Mouse (Mus musculus) ES-Bruce4 (cell line): ENCODE data around the gene Kprp. TPM values are rescaled to one million over a fixed set of nuclear protein-coding genes. Genes with fewer than 3 reads are reported as not detected.

Experiments
- H3K27ac ChIP-seq: 2 replicates; pipeline ENCODE4 v1.5.1; 2012; ENCODE audit warnings: low read length, inconsistent platforms; ENCODE audit not compliant: insufficient read depth
- H3K27me3 ChIP-seq: 2 replicates; pipeline ENCODE4 v1.6.1; 2012; ENCODE audit warnings: mild to moderate bottlenecking, low read length, inconsistent platforms; ENCODE audit not compliant: control insufficient read depth, poor library complexity, insufficient read depth, severe bottlenecking
- H3K36me3 ChIP-seq: 2 replicates; pipeline ENCODE4 v1.6.1; 2012; ENCODE audit warnings: inconsistent platforms, mild to moderate bottlenecking, low read length, moderate library complexity; ENCODE audit not compliant: control insufficient read depth, poor library complexity, insufficient read depth, severe bottlenecking
- H3K4me1 ChIP-seq: one replicate; pipeline ENCODE4 v1.8.1; 2011; ENCODE audit warnings: low read length; ENCODE audit not compliant: control insufficient read depth, insufficient read depth
- H3K4me3 ChIP-seq: 2 replicates; pipeline ENCODE4 v1.5.1; 2011; ENCODE audit warnings: low read depth, mild to moderate bottlenecking, low read length
- H3K9ac ChIP-seq: 2 replicates; pipeline ENCODE4 v1.6.1; 2012; ENCODE audit warnings: low read depth, mild to moderate bottlenecking, inconsistent platforms; ENCODE audit not compliant: poor library complexity, severe bottlenecking
- H3K9me3 ChIP-seq: replicated peaks from 2 replicates; pipeline ENCODE4 v1.6.1; 2012; ENCODE audit warnings: mild to moderate bottlenecking, low read length, inconsistent platforms; ENCODE audit not compliant: control insufficient read depth, poor library complexity, insufficient read depth, severe bottlenecking
- CTCF ChIP-seq: IDR thresholded peaks from one replicate; pipeline ENCODE4 v1.8.1; 2011; ENCODE audit warnings: low read depth, low read length
- EP300 ChIP-seq: IDR thresholded peaks from 2 replicates; pipeline ENCODE4 v1.6.1; 2011; ENCODE audit warnings: low read depth, low read length; ENCODE audit not compliant: insufficient read depth
- POLR2A ChIP-seq: IDR thresholded peaks from one replicate; pipeline ENCODE4 v1.8.1; 2011; ENCODE audit warnings: low read length; ENCODE audit not compliant: insufficient read depth
- polyA plus RNA-seq: library from polyadenylated mRNA; stranded (reverse); fragments of >200 nt; gene quantifications from 2 replicates; pipeline ENCODE4 v1.2.4, GENCODE M21; 2011; ENCODE audit warnings: low read depth; ENCODE audit not compliant: missing spikeins, insufficient read depth, insufficient read length

Kprp gene
- polyA plus RNA-seq, 1 experiment, result not detected

DNA sequence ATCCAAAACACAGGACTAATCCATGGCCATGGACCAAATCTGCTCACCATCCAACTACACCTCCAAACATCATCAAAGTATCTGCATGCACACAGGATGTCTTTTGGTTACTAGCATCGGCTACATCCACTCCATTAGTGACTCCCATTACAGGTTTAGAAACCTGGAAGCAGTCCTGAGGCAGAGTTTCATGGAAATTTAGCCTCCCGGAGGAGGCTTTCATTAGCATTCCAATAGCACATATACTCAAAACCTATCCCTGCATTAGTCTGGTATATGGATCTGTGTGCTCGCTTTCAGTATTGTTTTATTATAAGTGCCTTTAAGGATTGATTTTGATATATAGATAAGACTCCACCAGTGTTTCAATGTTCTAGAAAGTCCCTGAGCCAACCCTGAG is 11.5 kb downstream of the Kprp start:
- no peak overlapping the region for H3K4me3 ChIP-seq
- H3K4me1 ChIP-seq, result no peaks in the 10 kb centered on the region
- peak overlapping the region; percentile 85 for H3K27ac ChIP-seq
- no peaks in the 10 kb centered on the region for H3K36me3 ChIP-seq
- H3K9me3 ChIP-seq, result peaks cover 11% of the 10 kb centered on the region
- H3K27me3 ChIP-seq, result no peaks in the 10 kb centered on the region
- H3K9ac ChIP-seq, result no peak overlapping the region
- TF ChIP-seq EP300, result no peak
- no peak for TF ChIP-seq CTCF
- no peak for TF ChIP-seq POLR2A

DNA sequence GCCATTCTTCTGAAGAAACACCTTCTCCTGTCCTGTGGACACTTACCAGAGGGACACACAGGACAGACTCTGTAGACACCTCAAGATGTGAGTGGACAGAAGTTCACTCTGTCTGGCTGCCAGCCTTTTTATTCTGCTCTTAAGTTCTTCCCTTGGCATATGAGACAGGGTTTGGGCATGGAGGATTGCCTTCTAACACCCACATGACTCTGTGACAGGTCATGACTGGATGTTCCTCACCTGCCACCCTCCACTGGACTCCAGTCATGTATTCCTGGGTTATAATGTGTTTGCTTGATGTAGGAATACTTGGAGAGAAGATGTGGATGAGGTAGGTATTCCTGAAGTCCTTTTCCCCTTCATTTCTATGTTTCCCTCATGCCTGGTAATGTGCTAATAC is 19.3 kb downstream of the Kprp start, which contains the start of gene Lce1k:
Gene Lce1k, minus strand, starts transcription at position 101 of the 400 bp plus-strand sequence.
- no peak within 1 kb of the TSS for H3K4me3 ChIP-seq

DNA sequence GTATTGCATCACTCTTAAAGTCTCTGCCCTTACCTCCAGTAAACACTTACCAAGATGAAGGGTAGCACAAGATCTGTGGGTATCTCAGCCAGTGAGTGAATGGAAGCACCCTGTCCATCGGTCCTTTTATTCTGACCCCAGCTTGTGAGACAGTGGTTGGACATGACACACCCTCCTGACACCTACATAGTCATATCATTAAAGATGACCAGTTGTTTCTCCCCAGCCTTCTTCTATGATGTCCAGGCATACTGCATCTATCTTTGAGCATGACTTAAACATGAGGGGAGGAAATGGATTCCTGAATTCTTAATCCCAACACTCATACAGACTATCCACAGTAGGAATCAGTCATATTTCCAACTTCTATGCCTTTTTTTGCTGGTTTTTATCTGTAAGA is 36.6 kb downstream of the Kprp start, which contains the start of gene Lce1j:
Gene Lce1j, minus strand, starts transcription at position 101 of the 400 bp plus-strand sequence.
- no peaks in the 10 kb centered on the region for H3K4me1 ChIP-seq
- no peaks in the 10 kb centered on the region for H3K36me3 ChIP-seq
- H3K4me3 ChIP-seq, result no peak within 1 kb of the TSS
- no peak within 1 kb of the TSS for H3K9ac ChIP-seq
- no peaks in the 10 kb centered on the region for H3K9me3 ChIP-seq
- TF ChIP-seq EP300, result no peak
- no peak for TF ChIP-seq CTCF
- no peak for TF ChIP-seq POLR2A
- H3K27ac ChIP-seq, result no peak within 1 kb of the TSS
- no peaks in the 10 kb centered on the region for H3K27me3 ChIP-seq

More for the DNA sequence above, 19.3 kb downstream of the Kprp start, which contains the start of gene Lce1k:
- no peaks in the 10 kb centered on the region for H3K27me3 ChIP-seq
- H3K27ac ChIP-seq, result no peak within 1 kb of the TSS
- H3K9ac ChIP-seq, result no peak within 1 kb of the TSS
- TF ChIP-seq EP300 (no peak), CTCF (no peak), POLR2A (no peak)
- no peaks in the 10 kb centered on the region for H3K9me3 ChIP-seq
- H3K36me3 ChIP-seq, result no peaks in the 10 kb centered on the region
- no peaks in the 10 kb centered on the region for H3K4me1 ChIP-seq

DNA sequence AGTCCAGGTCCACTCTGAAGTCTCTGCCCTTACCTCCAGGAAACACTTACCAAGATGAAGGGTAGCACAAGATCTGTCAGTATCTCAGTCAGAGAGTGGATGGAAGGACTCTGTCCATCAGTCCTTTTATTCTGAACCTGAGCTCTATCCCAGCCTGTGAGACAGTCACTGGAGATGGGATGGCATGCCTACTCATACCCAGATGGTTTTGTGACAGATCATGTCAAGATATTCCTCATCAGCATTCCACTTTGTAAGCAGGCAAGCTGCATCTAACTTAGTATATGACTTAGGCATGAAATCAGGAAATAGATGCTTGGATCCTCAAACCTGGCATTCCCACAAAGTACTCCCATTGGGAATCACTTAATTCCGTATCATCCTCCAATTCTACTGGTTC is 48.2 kb downstream of the Kprp start, which contains the start of gene Lce1i:
Gene Lce1i, minus strand, starts transcription at position 101 of the 400 bp plus-strand sequence.
- H3K4me3 ChIP-seq, result no peak within 1 kb of the TSS
- TF ChIP-seq EP300, result no peak
- TF ChIP-seq CTCF, result no peak
- TF ChIP-seq POLR2A, result no peak
- H3K36me3 ChIP-seq, result no peaks in the 10 kb centered on the region
- H3K27me3 ChIP-seq, result no peaks in the 10 kb centered on the region
- no peaks in the 10 kb centered on the region for H3K9me3 ChIP-seq
- H3K9ac ChIP-seq, result no peak within 1 kb of the TSS
- H3K27ac ChIP-seq, result no peak within 1 kb of the TSS
- H3K4me1 ChIP-seq, result no peaks in the 10 kb centered on the region

Other genes with a start within 250 kb of the Kprp start
- gene Smcp, start 238.2 kb downstream of the Kprp start, polyA plus RNA-seq, result not detected in 2 replicates
- gene 2210017I01Rik, start 219.8 kb downstream of the Kprp start, polyA plus RNA-seq, result not detected in 2 replicates
- not detected in 2 replicates for gene Lce6a, start 205.6 kb downstream of the Kprp start, polyA plus RNA-seq
- gene Lce1a1, start 178.9 kb downstream of the Kprp start, polyA plus RNA-seq, result not detected in 2 replicates
- not detected in 2 replicates for gene Lce1b, start 170.3 kb downstream of the Kprp start, polyA plus RNA-seq
- not detected in 2 replicates for gene Lce1a2, start 156.9 kb downstream of the Kprp start, polyA plus RNA-seq
- not detected in 2 replicates for gene Lce1c, start 148.0 kb downstream of the Kprp start, polyA plus RNA-seq
- gene Lce1d, start 140.0 kb downstream of the Kprp start, polyA plus RNA-seq, result not detected in 2 replicates
- not detected in 2 replicates for gene Lce1e, start 118.2 kb downstream of the Kprp start, polyA plus RNA-seq
- gene Lce1f, start 106.9 kb downstream of the Kprp start, polyA plus RNA-seq, result not detected in 2 replicates
- not detected in 2 replicates for gene Gm38119, start 88.2 kb downstream of the Kprp start, polyA plus RNA-seq
- not detected in 2 replicates for gene Lce1g, start 74.9 kb downstream of the Kprp start, polyA plus RNA-seq
- gene Lce1h, start 62.2 kb downstream of the Kprp start, polyA plus RNA-seq, result not detected in 2 replicates
- gene Lce1i, start 48.3 kb downstream of the Kprp start, polyA plus RNA-seq, result not detected in 2 replicates
- gene Lce1j, start 36.7 kb downstream of the Kprp start, polyA plus RNA-seq, result not detected in 2 replicates
- gene Lce1k, start 19.4 kb downstream of the Kprp start, polyA plus RNA-seq, result not detected in 2 replicates
- not detected in 2 replicates for gene Lce1l, start 24.0 kb upstream of the Kprp start, polyA plus RNA-seq
- gene 2310050C09Rik, start 43.0 kb upstream of the Kprp start, polyA plus RNA-seq, result not detected in 2 replicates
- not detected in 2 replicates for gene Lce3a, start 99.0 kb upstream of the Kprp start, polyA plus RNA-seq
- gene Lce3b, start 105.7 kb upstream of the Kprp start, polyA plus RNA-seq, result not detected in 2 replicates
- gene Lce3c, start 117.2 kb upstream of the Kprp start, polyA plus RNA-seq, result not detected in 2 replicates
- not detected in 2 replicates for gene Lce3d, start 130.1 kb upstream of the Kprp start, polyA plus RNA-seq
- gene Lce3e, start 139.8 kb upstream of the Kprp start, polyA plus RNA-seq, result not detected in 2 replicates
- gene Lce3f, start 165.0 kb upstream of the Kprp start, polyA plus RNA-seq, result not detected in 2 replicates
- not detected in 2 replicates for gene Crct1, start 188.4 kb upstream of the Kprp start, polyA plus RNA-seq
- gene Lce1m, start 191.8 kb upstream of the Kprp start, polyA plus RNA-seq, result not detected in 2 replicates
- not detected in 2 replicates for gene Gm4858, start 241.6 kb upstream of the Kprp start, polyA plus RNA-seq